Mouse (Mus musculus) kidney, postnatal 4 days (tissue): ENCODE results near the gene Trib2.

Experiments used
- DNase-seq, 2 experiments: peaks; one replicate each; pipeline ENCODE4 v3.0.0; 2021; ENCODE audit warnings: mixed read lengths in 2 of 2

The Trib2 gene

GRCm38 (mm10) chr12:15761453-15762116 lies 55.1 kb downstream of the Trib2 start:
- DNase-seq: no peak

- DNase-seq: no peak
Observed at GRCm38 (mm10) chr12:15760684-15761083, 56.0 kb downstream of the Trib2 start.

GRCm38 (mm10) chr12:15758866-15759265 lies 57.9 kb downstream of the Trib2 start:
- no peak for DNase-seq

GRCm38 (mm10) chr12:15757351-15757750 lies 59.4 kb downstream of the Trib2 start:
- DNase-seq: no peak

- DNase-seq: no peak
Observed at GRCm38 (mm10) chr12:15755030-15755690, 61.6 kb downstream of the Trib2 start.

- DNase-seq: peak; percentile 55 to 66
Observed at GRCm38 (mm10) chr12:15754602-15755001, 62.1 kb downstream of the Trib2 start.

- no peak for DNase-seq
Observed at GRCm38 (mm10) chr12:15749646-15750195, 67.0 kb downstream of the Trib2 start.

GRCm38 (mm10) chr12:15745752-15746151 lies 71.0 kb downstream of the Trib2 start:
- peak; percentile 16 to 44 for DNase-seq
